Mouse (Mus musculus) heart, adult 2 months (tissue): ENCODE data around the gene Acnat1. TPM values are rescaled to one million over a fixed set of nuclear protein-coding genes. Genes with fewer than 3 reads are reported as not detected.
"Not testable (repeated sequence)": the region's sequence is repeated elsewhere in the genome, so short reads cannot be mapped to it uniquely, and the experiment has no call there.

ENCODE experiments used
- DNase-seq, 2 experiments: peaks; one replicate each; pipeline ENCODE4 v3.0.0; 2021
- H3K27ac ChIP-seq: fragments of 200-600 bp; 2 replicates; pipeline ENCODE4 v1.8.1; 2022
- H3K27me3 ChIP-seq: fragments of 200-500 bp; 2 replicates; pipeline ENCODE4 v1.6.1; 2012; ENCODE audit warnings: mild to moderate bottlenecking, low read length, inconsistent platforms, mixed read lengths; ENCODE audit not compliant: control insufficient read depth, insufficient read depth
- H3K36me3 ChIP-seq: fragments of 200-500 bp; 2 replicates; pipeline ENCODE4 v1.6.1; 2012; ENCODE audit warnings: low read length, inconsistent platforms; ENCODE audit not compliant: control insufficient read depth, insufficient read depth
- H3K4me1 ChIP-seq: fragments of 200-500 bp; 2 replicates; pipeline ENCODE4 v1.6.1; 2011; ENCODE audit warnings: low read length; ENCODE audit not compliant: control insufficient read depth, insufficient read depth
- H3K4me3 ChIP-seq: fragments of 200-600 bp; 2 replicates; pipeline ENCODE4 v1.8.1; 2022
- H3K79me2 ChIP-seq: fragments of 200-500 bp; replicated peaks from 2 replicates; pipeline ENCODE4 v1.6.1; 2012; ENCODE audit warnings: mild to moderate bottlenecking, inconsistent platforms, low read length, moderate library complexity, mixed read lengths; ENCODE audit not compliant: control insufficient read depth, insufficient read depth
- H3K9ac ChIP-seq: fragments of 200-500 bp; 2 replicates; pipeline ENCODE4 v1.6.1; 2012; ENCODE audit warnings: low read depth, mild to moderate bottlenecking, control low read depth, inconsistent platforms, low read length, mixed read lengths
- CTCF ChIP-seq: fragments of 200-600 bp; IDR thresholded peaks from 2 replicates; pipeline ENCODE4 v1.8.1; 2022; ENCODE audit warnings: antibody characterized with exemption, mild to moderate bottlenecking, moderate library complexity
- EP300 ChIP-seq: fragments of 200-500 bp; IDR thresholded peaks from 2 replicates; pipeline ENCODE4 v1.6.1; 2011; ENCODE audit warnings: low read depth, low read length, control low read depth; ENCODE audit not compliant: insufficient read depth
- POLR2A ChIP-seq: fragments of 200-500 bp; IDR thresholded peaks from 2 replicates; pipeline ENCODE4 v1.6.1; 2011; ENCODE audit warnings: mild to moderate bottlenecking, low read depth, low read length, control low read depth; ENCODE audit not compliant: insufficient read depth
- whole genome bisulfite sequencing: fragments of 180-500 bp; shearing (Covaris S2); methylation state at CpG from one replicate; pipeline ENCODE4 v1.1.7; 2018; 5-methylcytosine and 5-hydroxymethylcytosine counted together
- intact Hi-C: fragments of 180-260 bp; cut with DNase I; formaldehyde crosslinking; loops from one replicate; pipeline ENCODE4 v1.15.1; 2025
- polyA plus RNA-seq: library from polyadenylated mRNA; depleted of rRNA; stranded (reverse); fragments of >200 nt; gene quantifications from 2 replicates; pipeline ENCODE4 v1.2.3, GENCODE M21; 2012
- total RNA-seq, 2 experiments: library from RNA; stranded (reverse); gene quantifications; 2 replicates each; pipeline ENCODE4 v1.2.3; 2021

Acnat1 gene
- total and polyA plus RNA-seq, 3 experiments: not detected

- Histone ChIP-seq H3K79me2 (no peaks in the 10 kb centered on the region), H3K27me3 (no peaks in the 10 kb centered on the region), H3K4me3 (no peak overlapping the region), H3K4me1 (no peaks in the 10 kb centered on the region), H3K27ac (no peak overlapping the region), H3K9ac (no peak overlapping the region), H3K36me3 (no peaks in the 10 kb centered on the region; the same call in 1 of the 2 replicates)
- intact Hi-C loops: no loop called here
- TF ChIP-seq POLR2A: no peak
- no peak for DNase-seq
- WGBS: 94% methylated on average over 4 of the region's 4 CpGs
Observed at GRCm38 (mm10) chr4:49512636-49513035, 38.9 kb upstream of the Acnat1 start.

GRCm38 (mm10) chr4:49510236-49510835 lies 36.6 kb upstream of the Acnat1 start:
- H3K4me1 ChIP-seq, H3K4me3 ChIP-seq, H3K27me3 ChIP-seq, H3K36me3 ChIP-seq, H3K27ac ChIP-seq, intact Hi-C loops, H3K9ac ChIP-seq, H3K79me2 ChIP-seq, DNase-seq: not testable (repeated sequence)
- 97% methylated on average over 1 of the region's 1 CpGs for WGBS

- WGBS: 93% methylated on average over 2 of the region's 2 CpGs
- no peaks in the 10 kb centered on the region for H3K4me1 ChIP-seq
- no peak overlapping the region for H3K4me3 ChIP-seq
- no peak for DNase-seq
- H3K27ac ChIP-seq: no peak overlapping the region
- H3K27me3 ChIP-seq: no peaks in the 10 kb centered on the region
- no peak for TF ChIP-seq POLR2A
- TF ChIP-seq EP300: no peak
- no peak for TF ChIP-seq CTCF
- intact Hi-C loops: no loop called here
- no peaks in the 10 kb centered on the region for H3K79me2 ChIP-seq
- no peak overlapping the region for H3K9ac ChIP-seq
- H3K36me3 ChIP-seq: no peaks in the 10 kb centered on the region
Observed at GRCm38 (mm10) chr4:49509183-49509582, 35.5 kb upstream of the Acnat1 start.

- intact Hi-C loops: no loop called here
- Histone ChIP-seq H3K79me2 (no peaks in the 10 kb centered on the region), H3K4me3 (no peak within 1 kb of the TSS), H3K36me3 (no peaks in the 10 kb centered on the region), H3K27ac (no peak within 1 kb of the TSS), H3K4me1 (no peaks in the 10 kb centered on the region), H3K27me3 (no peaks in the 10 kb centered on the region), H3K9ac (no peak within 1 kb of the TSS)
- TF ChIP-seq POLR2A: no peak
- no peak for TF ChIP-seq EP300
- TF ChIP-seq CTCF: no peak
- DNase-seq: no peak
- WGBS: 51% methylated on average over 3 of the region's 3 CpGs
Observed at GRCm38 (mm10) chr4:49506386-49506785, 32.7 kb upstream of the Acnat1 start, which contains the start of gene Baat. TSS of gene Baat (minus strand) at chr4:49506557.

GRCm38 (mm10) chr4:49503563-49503962 lies 29.9 kb upstream of the Acnat1 start:
- H3K79me2 ChIP-seq: no peaks in the 10 kb centered on the region
- no peaks in the 10 kb centered on the region for H3K27me3 ChIP-seq
- H3K9ac ChIP-seq: no peak overlapping the region
- TF ChIP-seq POLR2A: no peak
- no peak for TF ChIP-seq EP300
- no peak for TF ChIP-seq CTCF
- intact Hi-C loops: no loop called here
- H3K36me3 ChIP-seq: no peaks in the 10 kb centered on the region
- H3K4me3 ChIP-seq: no peak overlapping the region
- 79% methylated on average over 1 of the region's 1 CpGs for WGBS
- no peak overlapping the region for H3K27ac ChIP-seq
- no peak for DNase-seq
- H3K4me1 ChIP-seq: no peaks in the 10 kb centered on the region

- intact Hi-C loops, H3K79me2 ChIP-seq: not testable (repeated sequence)
- 77% methylated on average over 3 of the region's 3 CpGs for WGBS
Observed at GRCm38 (mm10) chr4:49485934-49486650, 12.4 kb upstream of the Acnat1 start.

More at GRCm38 (mm10) chr4:49485934-49486650, 12.4 kb upstream of the Acnat1 start:
- H3K27ac ChIP-seq, H3K9ac ChIP-seq, H3K36me3 ChIP-seq, H3K4me1 ChIP-seq, H3K4me3 ChIP-seq, DNase-seq, H3K27me3 ChIP-seq: not testable (repeated sequence)
